Mouse (Mus musculus) lung, embryonic 14.5 days (tissue): Measurements from ENCODE around the gene Zc3h4. TPM values are rescaled to one million over a fixed set of nuclear protein-coding genes. Genes with fewer than 3 reads are reported as not detected.
A peak's percentile ranks its signal among the peaks of the same experiment; 100 is the strongest.
"Not testable (repeated sequence)": the region's sequence is repeated elsewhere in the genome, so short reads cannot be mapped to it uniquely, and the experiment has no call there.

Experiments used
- ATAC-seq: fragments of 200-750 bp; cut with Nextera tagmentation; 2 replicates; pipeline ENCODE4 v1.8.0; 2017; ENCODE audit warnings: mild to moderate bottlenecking, moderate TSS enrichment, moderate library complexity; ENCODE audit not compliant: insufficient read depth
- DNase-seq: peaks from one replicate; pipeline ENCODE4 v3.0.0-alpha.2; 2015
- H3K27ac ChIP-seq: fragments of 300-500 bp; sonication (generic); 2 replicates; pipeline ENCODE4 v1.5.1; 2014; ENCODE audit warnings: low read depth, mild to moderate bottlenecking, moderate library complexity
- H3K27me3 ChIP-seq: fragments of 300-500 bp; sonication (generic); 2 replicates; pipeline ENCODE4 v1.6.1; 2014; ENCODE audit warnings: low read length, control low read depth; ENCODE audit not compliant: insufficient read depth
- H3K36me3 ChIP-seq: fragments of 300-500 bp; sonication (generic); 2 replicates; pipeline ENCODE4 v1.6.1; 2014; ENCODE audit warnings: control low read depth; ENCODE audit not compliant: insufficient read depth
- H3K4me1 ChIP-seq: fragments of 300-500 bp; sonication (generic); 2 replicates; pipeline ENCODE4 v1.6.1; 2014; ENCODE audit warnings: antibody characterized with exemption, control low read depth; ENCODE audit not compliant: insufficient read depth
- H3K4me2 ChIP-seq: fragments of 300-500 bp; sonication (generic); 2 replicates; pipeline ENCODE4 v1.6.1; 2014; ENCODE audit warnings: mild to moderate bottlenecking
- H3K4me3 ChIP-seq: fragments of 300-500 bp; sonication (generic); 2 replicates; pipeline ENCODE4 v1.5.1; 2014; ENCODE audit warnings: low read depth, low read length
- H3K9ac ChIP-seq: fragments of 300-500 bp; sonication (generic); 2 replicates; pipeline ENCODE4 v1.6.1; 2014
- H3K9me3 ChIP-seq: fragments of 300-500 bp; sonication (generic); 2 replicates; pipeline ENCODE4 v1.6.1; 2016; ENCODE audit warnings: low read depth, low read length, control low read depth
- CTCF ChIP-seq: IDR thresholded peaks from 2 replicates; pipeline ENCODE4 v1.5.1; 2016; ENCODE audit warnings: antibody characterized with exemption, low read depth
- WGBS: fragments of 180-500 bp; shearing (Covaris S2); extraction: QIAGEN DNeasy Blood & Tissue Kit; methylation state at CpG from one replicate; pipeline ENCODE4 v1.1.7; 2014; 5-methylcytosine and 5-hydroxymethylcytosine counted together
- polyA plus RNA-seq: library from polyadenylated mRNA; unstranded; fragments of >200 nt; fragmentation: Nextera tagmentation; extraction: Ambion mirVana; gene quantifications from 2 replicates; pipeline ENCODE4 v1.2.1, GENCODE M21; 2014

The Zc3h4 gene
- polyA plus RNA-seq, 1 experiment from 2014 or later, result 19.0 TPM

GRCm38 (mm10) chr7:16366669-16367068 is 34.0 kb upstream of the Zc3h4 start:
- no peak for DNase-seq
- no peak for TF ChIP-seq CTCF
- H3K4me1 ChIP-seq, result peaks cover 4% of the 10 kb centered on the region; the same call in 1 of the 2 replicates
- H3K4me2 ChIP-seq, result no peak overlapping the region
- H3K4me3 ChIP-seq, result no peak overlapping the region
- no peak for ATAC-seq
- H3K9me3 ChIP-seq, result no peaks in the 10 kb centered on the region
- no peaks in the 10 kb centered on the region for H3K27me3 ChIP-seq
- H3K36me3 ChIP-seq, result peaks cover 88% of the 10 kb centered on the region
- 69% methylated on average over 4 of the region's 4 CpGs for WGBS
- no peak overlapping the region for H3K9ac ChIP-seq
- no peak overlapping the region for H3K27ac ChIP-seq

GRCm38 (mm10) chr7:16368835-16369234 is 31.9 kb upstream of the Zc3h4 start:
- peaks cover 93% of the 10 kb centered on the region for H3K36me3 ChIP-seq
- H3K27ac ChIP-seq, result peak overlapping the region; percentile 58; the same call in 1 of the 2 replicates
- H3K4me1 ChIP-seq, result peaks cover 4% of the 10 kb centered on the region; the same call in 1 of the 2 replicates
- H3K4me3 ChIP-seq, result no peak overlapping the region
- ATAC-seq, result no peak
- H3K9ac ChIP-seq, result no peak overlapping the region
- no peaks in the 10 kb centered on the region for H3K9me3 ChIP-seq
- no peak for TF ChIP-seq CTCF
- no peak overlapping the region for H3K4me2 ChIP-seq
- peak; percentile 47 for DNase-seq
- WGBS, result 77% methylated on average over 2 of the region's 2 CpGs
- H3K27me3 ChIP-seq, result no peaks in the 10 kb centered on the region

DNA sequence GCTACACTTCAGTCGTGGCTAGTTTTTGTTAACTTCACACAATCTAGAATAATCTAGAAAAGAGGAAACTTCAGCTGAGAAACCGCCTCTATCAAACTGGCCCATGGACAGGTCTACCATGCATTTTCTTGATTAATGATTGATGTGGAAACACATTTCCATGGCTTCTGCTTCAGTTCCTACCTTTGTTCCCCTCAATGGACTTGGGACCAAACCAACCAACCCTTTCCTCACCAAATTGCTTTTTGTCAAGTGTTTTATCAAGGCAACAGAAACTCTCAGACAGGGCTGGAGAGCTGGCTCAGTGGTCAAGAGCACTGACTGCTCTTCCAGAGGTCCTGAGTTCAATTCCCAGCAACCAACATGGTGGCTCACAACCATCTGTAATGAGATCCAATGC is 30.1 kb upstream of the Zc3h4 start:
- Histone ChIP-seq H3K4me2 (no peak overlapping the region), H3K27me3 (no peaks in the 10 kb centered on the region), H3K36me3 (peaks cover 93% of the 10 kb centered on the region), H3K4me1 (peaks cover 4% of the 10 kb centered on the region; the same call in 1 of the 2 replicates), H3K9me3 (no peaks in the 10 kb centered on the region), H3K4me3 (no peak overlapping the region), H3K9ac (no peak overlapping the region), H3K27ac (no peak overlapping the region)
- DNase-seq, result no peak
- TF ChIP-seq CTCF, result no peak
- WGBS, result 84% methylated on average over 2 of the region's 2 CpGs
- ATAC-seq, result no peak

GRCm38 (mm10) chr7:16373719-16374118 is 27.0 kb upstream of the Zc3h4 start:
- Histone ChIP-seq H3K4me1 (no peaks in the 10 kb centered on the region), H3K9ac (no peak overlapping the region), H3K27ac (no peak overlapping the region), H3K4me3 (no peak overlapping the region), H3K36me3 (peaks cover 93% of the 10 kb centered on the region), H3K4me2 (no peak overlapping the region), H3K27me3 (no peaks in the 10 kb centered on the region), H3K9me3 (no peaks in the 10 kb centered on the region)
- DNase-seq, result peak; percentile 52
- WGBS, result 50% methylated on average over 2 of the region's 2 CpGs
- TF ChIP-seq CTCF, result peak; percentile 47
- no peak for ATAC-seq

DNA sequence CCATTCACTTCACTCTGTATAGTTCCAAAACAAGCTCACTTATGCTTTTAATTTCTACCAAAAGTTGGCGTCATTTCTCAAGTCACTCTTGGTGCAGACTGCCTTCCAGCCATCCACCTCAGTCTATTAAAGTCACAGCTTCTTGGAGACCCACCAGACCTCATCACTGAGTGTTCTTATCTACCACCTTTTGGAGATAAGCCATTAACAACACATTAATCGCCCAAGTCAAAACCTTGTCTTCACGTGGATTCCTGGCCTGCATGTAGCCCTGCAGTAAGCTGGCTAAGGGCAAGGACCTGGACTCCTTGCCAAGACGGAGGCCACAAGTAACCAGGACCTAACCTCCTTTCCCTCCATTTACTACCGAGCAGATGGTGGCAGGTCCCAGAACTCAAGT is 25.7 kb upstream of the Zc3h4 start:
- Histone ChIP-seq H3K4me1 (no peaks in the 10 kb centered on the region), H3K9me3 (no peaks in the 10 kb centered on the region), H3K27me3 (no peaks in the 10 kb centered on the region), H3K9ac (no peak overlapping the region), H3K4me3 (no peak overlapping the region), H3K4me2 (no peak overlapping the region), H3K36me3 (peaks cover 92% of the 10 kb centered on the region), H3K27ac (no peak overlapping the region)
- no peak for ATAC-seq
- TF ChIP-seq CTCF, result no peak
- DNase-seq, result no peak
- 70% methylated on average over 5 of the region's 5 CpGs for WGBS

- Histone ChIP-seq H3K36me3 (peaks cover 89% of the 10 kb centered on the region), H3K4me2 (no peak overlapping the region), H3K9me3 (no peaks in the 10 kb centered on the region), H3K27ac (no peak overlapping the region), H3K4me3 (no peak overlapping the region), H3K4me1 (no peaks in the 10 kb centered on the region), H3K27me3 (no peaks in the 10 kb centered on the region), H3K9ac (no peak overlapping the region)
- ATAC-seq (peak; percentile 44; the same call in 1 of the 2 replicates), DNase-seq (peak; percentile 63)
- 97% methylated on average over 1 of the region's 1 CpGs for WGBS
- peak; percentile 56 for TF ChIP-seq CTCF
Measured at GRCm38 (mm10) chr7:16376505-16376904, 24.2 kb upstream of the Zc3h4 start.

DNA sequence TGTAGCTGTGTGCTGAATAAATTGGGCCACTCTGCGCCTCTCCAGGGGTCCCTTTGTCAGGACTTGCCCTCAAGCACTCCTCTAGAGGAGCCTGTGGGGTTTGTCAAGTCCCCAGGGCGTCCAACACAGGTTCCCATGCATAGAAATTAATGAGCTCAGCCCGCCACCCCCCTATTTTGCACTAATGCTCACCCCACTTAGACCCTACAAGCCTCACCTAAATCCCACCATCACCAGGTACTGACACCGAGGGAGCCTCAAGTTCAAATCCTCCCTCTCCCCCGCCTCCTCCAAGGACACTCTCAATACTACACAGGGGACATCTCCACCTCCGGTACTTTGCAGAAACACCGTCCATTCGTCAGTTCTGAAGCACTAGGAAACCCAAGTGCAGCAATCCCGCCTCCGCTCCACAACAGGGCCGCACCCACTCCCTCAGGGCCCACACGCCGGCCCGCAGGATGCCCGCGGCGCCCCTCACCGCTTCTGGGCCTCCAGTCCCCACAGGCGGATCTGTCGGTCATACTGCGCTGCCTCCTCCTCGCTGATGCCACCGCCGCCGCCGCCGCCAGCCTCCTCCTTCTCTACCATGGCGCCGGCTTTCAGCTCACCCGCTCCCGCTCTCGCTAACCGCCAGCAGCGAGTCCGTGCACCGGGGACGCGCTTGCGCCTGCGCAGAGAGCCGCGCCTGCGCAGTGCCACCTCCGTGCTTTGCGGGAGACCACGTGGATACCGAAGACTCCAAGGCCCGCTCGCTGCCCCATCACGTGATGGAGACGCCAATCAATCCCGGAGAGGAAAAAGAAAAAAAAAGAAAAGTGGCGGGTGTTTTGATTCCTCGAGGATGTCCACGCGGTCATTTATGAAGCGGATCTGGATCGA is 13.3 kb upstream of the Zc3h4 start, which contains the start of gene Sae1:
Gene Sae1 (minus strand): TSS at position 647 of the 882 bp plus-strand sequence.
- peak; percentile 98 for DNase-seq
- Histone ChIP-seq H3K4me1 (0 out of 2 replicates have a peak, but pooled peaks cover 3% of the 10 kb centered on the region), H3K4me2 (peak within 1 kb of the TSS; percentile 95), H3K27ac (peak within 1 kb of the TSS; percentile 69), H3K9me3 (no peaks in the 10 kb centered on the region), H3K4me3 (peak within 1 kb of the TSS; percentile 70), H3K36me3 (peaks cover 22% of the 10 kb centered on the region), H3K9ac (peak within 1 kb of the TSS; percentile 81), H3K27me3 (no peaks in the 10 kb centered on the region)
- peak; percentile 93 for ATAC-seq
- WGBS, result 1% methylated on average over 58 of the region's 58 CpGs
- no peak for TF ChIP-seq CTCF

GRCm38 (mm10) chr7:16389942-16390341 is 10.8 kb upstream of the Zc3h4 start:
- 72% methylated on average over 2 of the region's 2 CpGs for WGBS
- not testable (repeated sequence) for H3K4me3 ChIP-seq, H3K27ac ChIP-seq, H3K9me3 ChIP-seq, H3K4me2 ChIP-seq, H3K27me3 ChIP-seq, DNase-seq, H3K36me3 ChIP-seq, H3K9ac ChIP-seq, ATAC-seq, H3K4me1 ChIP-seq
